Mouse (Mus musculus): ENCODE data around the gene Sec24a. TPM values are rescaled to one million over a fixed set of nuclear protein-coding genes. Genes with fewer than 3 reads are reported as not detected.
"Not testable (repeated sequence)": the region's sequence is repeated elsewhere in the genome, so short reads cannot be mapped to it uniquely, and the experiment has no call there.

Gene Sec24a
- 16.6 and 18.1 TPM in 2 replicates for polyA plus RNA-seq (2015; fragmentation: Nextera tagmentation; extraction: Ambion mirVana)

GRCm38 (mm10) chr11:51763213-51763907 lies at the start of gene Sec24a, which contains the start of gene Sar1b:
Gene Sec24a (minus strand): TSS chr11:51763634.
Gene Sar1b (plus strand): TSS chr11:51763687.
- Histone ChIP-seq H3K27ac (no peak within 1 kb of the TSS), H3K9ac (peak within 1 kb of the TSS; percentile 82), H3K9me3 (no peaks in the 10 kb centered on the region), H3K27me3 (0 out of 2 replicates have a peak, but pooled peaks cover 4% of the 10 kb centered on the region), H3K36me3 (no peaks in the 10 kb centered on the region), H3K4me1 (peaks cover 17% of the 10 kb centered on the region), H3K4me3 (peak within 1 kb of the TSS; percentile 96), H3K4me2 (replicated peaks) (peak within 1 kb of the TSS; percentile 86)
- peak; percentile 90 for ATAC-seq (ENCODE audit: low FRiP score, low read depth)
- WGBS: under 1% methylated on average over 30 of the region's 30 CpGs

- Histone ChIP-seq H3K9me3 (no peaks in the 10 kb centered on the region), H3K36me3 (peaks cover 29% of the 10 kb centered on the region), H3K27ac (no peak overlapping the region), H3K4me1 (peaks cover 12% of the 10 kb centered on the region), H3K4me2 (replicated peaks) (no peak overlapping the region), H3K9ac (no peak overlapping the region), H3K4me3 (no peak overlapping the region), H3K27me3 (no peaks in the 10 kb centered on the region)
- no peak for ATAC-seq (ENCODE audit: low FRiP score, low read depth)
- 93% methylated on average over 8 of the region's 8 CpGs for WGBS
Observed at GRCm38 (mm10) chr11:51812022-51812546, 48.6 kb upstream of the Sec24a start.

GRCm38 (mm10) chr11:51811230-51811629 lies 47.8 kb upstream of the Sec24a start:
- peaks cover 12% of the 10 kb centered on the region for H3K4me1 ChIP-seq
- no peak for ATAC-seq (ENCODE audit: low FRiP score, low read depth)
- peaks cover 20% of the 10 kb centered on the region for H3K36me3 ChIP-seq
- H3K4me2 ChIP-seq (replicated peaks): no peak overlapping the region
- H3K27ac ChIP-seq: no peak overlapping the region
- no peaks in the 10 kb centered on the region for H3K9me3 ChIP-seq
- 81% methylated on average over 4 of the region's 4 CpGs for WGBS
- H3K27me3 ChIP-seq: no peaks in the 10 kb centered on the region
- H3K9ac ChIP-seq: no peak overlapping the region
- no peak overlapping the region for H3K4me3 ChIP-seq

- 63% methylated on average over 6 of the region's 6 CpGs for WGBS
- no peak for ATAC-seq (ENCODE audit: low FRiP score, low read depth)
Observed at GRCm38 (mm10) chr11:51809632-51810224, 46.3 kb upstream of the Sec24a start.

GRCm38 (mm10) chr11:51807108-51807879 lies 43.9 kb upstream of the Sec24a start:
- no peak for ATAC-seq (ENCODE audit: low FRiP score, low read depth)
- WGBS: 37% methylated on average over 13 of the region's 13 CpGs
- no peak overlapping the region for H3K4me3 ChIP-seq
- no peak overlapping the region for H3K9ac ChIP-seq
- no peaks in the 10 kb centered on the region for H3K9me3 ChIP-seq
- 0 out of 2 replicates have a peak overlapping the region, but pooled peaks have one; percentile 6 for H3K27ac ChIP-seq
- H3K4me1 ChIP-seq: peaks cover 17% of the 10 kb centered on the region
- no peak overlapping the region for H3K4me2 ChIP-seq (replicated peaks)
- H3K27me3 ChIP-seq: no peaks in the 10 kb centered on the region
- H3K36me3 ChIP-seq: no peaks in the 10 kb centered on the region

More at GRCm38 (mm10) chr11:51809632-51810224, 46.3 kb upstream of the Sec24a start:
- H3K4me2 ChIP-seq (replicated peaks): no peak overlapping the region
- peaks cover 17% of the 10 kb centered on the region for H3K4me1 ChIP-seq
- H3K27ac ChIP-seq: no peak overlapping the region
- no peak overlapping the region for H3K4me3 ChIP-seq
- H3K27me3 ChIP-seq: no peaks in the 10 kb centered on the region
- peaks cover 13% of the 10 kb centered on the region; the same call in 1 of the 2 replicates for H3K36me3 ChIP-seq
- no peaks in the 10 kb centered on the region for H3K9me3 ChIP-seq
- H3K9ac ChIP-seq: no peak overlapping the region

- Histone ChIP-seq H3K27ac (no peak overlapping the region), H3K4me3 (peak overlapping the region; percentile 46), H3K4me1 (peaks cover 17% of the 10 kb centered on the region), H3K9me3 (no peaks in the 10 kb centered on the region), H3K27me3 (no peaks in the 10 kb centered on the region), H3K9ac (peak overlapping the region; percentile 52), H3K36me3 (no peaks in the 10 kb centered on the region), H3K4me2 (replicated peaks) (peak overlapping the region; percentile 69)
- ATAC-seq (ENCODE audit: low FRiP score, low read depth): peak; percentile 84
- WGBS: 14% methylated on average over 17 of the region's 17 CpGs
Observed at GRCm38 (mm10) chr11:51805221-51805981, 42.0 kb upstream of the Sec24a start.

GRCm38 (mm10) chr11:51800634-51801325 lies 37.3 kb upstream of the Sec24a start:
- Histone ChIP-seq H3K36me3 (no peaks in the 10 kb centered on the region), H3K4me1 (peaks cover 4% of the 10 kb centered on the region), H3K9ac (no peak overlapping the region), H3K27ac (no peak overlapping the region), H3K9me3 (no peaks in the 10 kb centered on the region), H3K4me2 (replicated peaks) (no peak overlapping the region), H3K4me3 (no peak overlapping the region), H3K27me3 (no peaks in the 10 kb centered on the region)
- no peak for ATAC-seq (ENCODE audit: low FRiP score, low read depth)
- whole genome bisulfite sequencing: 28% methylated on average over 8 of the region's 8 CpGs

- Histone ChIP-seq H3K4me2 (replicated peaks) (no peak overlapping the region), H3K4me1 (no peaks in the 10 kb centered on the region), H3K36me3 (peaks cover 15% of the 10 kb centered on the region), H3K27ac (no peak overlapping the region), H3K9ac (no peak overlapping the region), H3K27me3 (no peaks in the 10 kb centered on the region), H3K9me3 (no peaks in the 10 kb centered on the region), H3K4me3 (no peak overlapping the region)
- ATAC-seq (ENCODE audit: low FRiP score, low read depth): no peak
- WGBS: 76% methylated on average over 4 of the region's 4 CpGs
Observed at GRCm38 (mm10) chr11:51796272-51796671, 32.8 kb upstream of the Sec24a start.

GRCm38 (mm10) chr11:51790662-51791061 lies 27.2 kb upstream of the Sec24a start:
- Histone ChIP-seq H3K4me3 (no peak overlapping the region), H3K36me3 (peaks cover 66% of the 10 kb centered on the region), H3K4me1 (no peaks in the 10 kb centered on the region), H3K9me3 (no peaks in the 10 kb centered on the region), H3K4me2 (replicated peaks) (no peak overlapping the region), H3K9ac (no peak overlapping the region), H3K27me3 (no peaks in the 10 kb centered on the region), H3K27ac (no peak overlapping the region)
- ATAC-seq (ENCODE audit: low FRiP score, low read depth): no peak
- WGBS: 92% methylated on average over 7 of the region's 7 CpGs

GRCm38 (mm10) chr11:51789735-51790134 lies 26.3 kb upstream of the Sec24a start:
- H3K27me3 ChIP-seq; H3K4me2 ChIP-seq (replicated peaks); H3K4me3 ChIP-seq; H3K9ac ChIP-seq; H3K4me1 ChIP-seq; H3K27ac ChIP-seq; ATAC-seq (ENCODE audit: low FRiP score, low read depth); H3K9me3 ChIP-seq: not testable (repeated sequence)
- 88% methylated on average over 4 of the region's 4 CpGs for WGBS
- H3K36me3 ChIP-seq: peaks cover 69% of the 10 kb centered on the region

GRCm38 (mm10) chr11:51785926-51786325 lies 22.5 kb upstream of the Sec24a start:
- H3K9me3 ChIP-seq: no peaks in the 10 kb centered on the region
- H3K4me3 ChIP-seq: no peak overlapping the region
- peaks cover 79% of the 10 kb centered on the region for H3K36me3 ChIP-seq
- ATAC-seq (ENCODE audit: low FRiP score, low read depth): no peak
- H3K27ac ChIP-seq: no peak overlapping the region
- H3K27me3 ChIP-seq: no peaks in the 10 kb centered on the region
- no peaks in the 10 kb centered on the region for H3K4me1 ChIP-seq
- no peak overlapping the region for H3K9ac ChIP-seq
- WGBS: 88% methylated on average over 6 of the region's 6 CpGs
- no peak overlapping the region for H3K4me2 ChIP-seq (replicated peaks)
